Mouse (Mus musculus): ENCODE results near the gene Clec3a. TPM values are rescaled to one million over a fixed set of nuclear protein-coding genes. Genes with fewer than 3 reads are reported as not detected.

Gene Clec3a
- total RNA-seq (2015) = not detected in 2 replicates
- not detected in 2 replicates for total RNA-seq (2017)

DNA sequence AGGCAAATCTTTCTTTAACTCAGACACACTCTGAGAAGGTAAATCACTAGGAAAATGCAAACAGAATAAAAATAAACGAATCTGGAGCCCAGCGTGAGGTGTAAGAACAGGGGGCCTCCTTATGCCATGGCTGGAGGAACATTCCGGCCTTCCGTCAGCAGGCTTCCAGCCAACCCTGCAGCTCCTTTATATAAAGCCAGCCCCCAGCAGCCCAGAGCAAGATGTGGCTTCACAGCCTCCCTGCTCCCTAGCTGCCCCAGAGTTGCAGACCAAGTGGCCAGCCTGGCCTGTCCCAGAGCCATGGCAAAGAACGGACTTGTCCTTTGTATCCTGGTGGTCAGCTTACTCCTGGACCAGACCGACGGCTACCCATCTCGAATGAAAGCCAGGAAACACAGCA, at the start of gene Clec3a:
Clec3a (plus strand) TSS at position 301 of the 400 bp plus-strand sequence.
- no peak for ATAC-seq (ENCODE audit: poor library complexity, severe bottlenecking)

- ATAC-seq (ENCODE audit: poor library complexity, severe bottlenecking) = peak; percentile 77
These were observed 48.6 kb upstream of the Clec3a start for GRCm38 (mm10) chr8:114369038-114369976.

DNA sequence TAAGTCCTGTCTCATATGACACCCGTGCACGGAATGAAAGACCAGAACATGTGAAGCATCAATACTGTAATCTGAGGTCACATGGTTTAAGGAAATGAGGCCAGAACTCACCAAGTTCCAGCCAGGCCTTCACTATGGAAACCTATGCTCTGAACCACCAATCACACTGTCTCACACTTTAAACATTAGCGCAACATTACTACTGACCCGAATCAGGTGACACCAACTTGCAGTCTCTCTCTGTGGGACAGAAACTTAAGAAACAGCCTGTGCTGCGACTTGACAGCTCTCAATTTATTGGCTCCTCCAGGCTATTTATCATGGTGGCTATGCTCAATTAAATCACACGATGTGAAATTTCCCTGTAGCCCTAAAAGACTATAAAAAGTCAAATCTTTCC, 43.5 kb upstream of the Clec3a start:
- no peak for ATAC-seq (ENCODE audit: poor library complexity, severe bottlenecking)

- no peak for ATAC-seq (ENCODE audit: poor library complexity, severe bottlenecking)
These were observed 33.7 kb upstream of the Clec3a start for GRCm38 (mm10) chr8:114384189-114384588.

GRCm38 (mm10) chr8:114387494-114387893, 30.4 kb upstream of the Clec3a start:
- peak; percentile 38 for ATAC-seq (ENCODE audit: poor library complexity, severe bottlenecking)

DNA sequence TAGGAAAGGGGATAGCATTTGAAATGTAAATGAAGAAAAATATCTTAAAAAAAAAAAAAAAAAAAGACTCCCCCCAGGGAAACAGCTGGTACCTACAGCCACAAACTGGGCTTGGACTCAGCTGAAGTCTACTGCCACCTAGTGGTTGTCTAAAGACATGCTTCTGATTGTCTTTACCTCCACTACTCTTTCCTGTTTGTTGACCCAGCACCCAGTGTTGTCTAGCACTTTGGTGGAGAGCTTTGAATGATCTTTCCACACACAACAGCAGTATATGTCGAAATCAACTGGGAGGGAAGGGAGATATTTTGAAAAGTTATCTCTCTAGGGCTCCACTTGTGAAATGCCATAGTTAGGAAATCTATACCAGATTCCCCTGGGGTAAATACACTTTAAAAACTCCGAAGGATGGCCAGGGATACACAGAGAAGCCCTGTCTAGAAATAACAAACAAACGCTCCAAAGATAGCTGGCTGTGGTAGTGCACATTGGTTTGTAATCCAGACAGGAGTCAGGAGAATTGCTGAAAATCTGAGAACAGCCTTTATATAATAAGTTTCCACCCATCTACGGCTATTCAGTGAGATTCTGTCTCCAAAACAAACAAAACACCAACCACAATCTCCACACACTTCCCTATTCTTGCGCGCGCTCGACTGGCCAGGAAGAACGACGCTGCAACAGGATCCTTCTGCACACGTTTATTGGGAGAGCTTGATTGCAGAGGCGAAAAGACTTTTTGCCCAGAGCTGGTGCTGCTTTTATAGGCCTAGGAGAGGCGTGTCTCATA, 27.2 kb upstream of the Clec3a start:
- peak; percentile 94 for ATAC-seq (ENCODE audit: poor library complexity, severe bottlenecking)

- ATAC-seq (ENCODE audit: poor library complexity, severe bottlenecking) = no peak
These were observed 19.6 kb upstream of the Clec3a start for GRCm38 (mm10) chr8:114398326-114398725.

DNA sequence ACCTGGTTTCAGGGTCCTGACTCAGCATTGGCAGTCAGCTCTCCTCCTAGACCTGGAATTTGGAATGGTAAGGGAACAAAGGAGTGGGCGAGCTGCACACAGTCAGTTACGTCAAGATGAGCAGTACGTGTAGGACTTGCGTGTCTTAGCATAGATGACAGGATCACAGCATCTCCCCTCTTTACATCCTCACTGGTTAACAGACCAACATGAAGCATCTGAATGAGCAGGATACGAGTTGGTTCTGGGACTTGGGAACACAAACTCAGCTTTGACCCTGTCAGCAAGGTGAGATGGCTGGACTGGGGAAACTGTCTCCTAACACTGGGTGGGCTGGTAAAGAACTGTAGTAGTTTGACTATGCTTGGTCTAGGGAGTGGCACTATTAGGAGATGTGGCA, 18.6 kb upstream of the Clec3a start:
- ATAC-seq (ENCODE audit: poor library complexity, severe bottlenecking) = no peak

DNA sequence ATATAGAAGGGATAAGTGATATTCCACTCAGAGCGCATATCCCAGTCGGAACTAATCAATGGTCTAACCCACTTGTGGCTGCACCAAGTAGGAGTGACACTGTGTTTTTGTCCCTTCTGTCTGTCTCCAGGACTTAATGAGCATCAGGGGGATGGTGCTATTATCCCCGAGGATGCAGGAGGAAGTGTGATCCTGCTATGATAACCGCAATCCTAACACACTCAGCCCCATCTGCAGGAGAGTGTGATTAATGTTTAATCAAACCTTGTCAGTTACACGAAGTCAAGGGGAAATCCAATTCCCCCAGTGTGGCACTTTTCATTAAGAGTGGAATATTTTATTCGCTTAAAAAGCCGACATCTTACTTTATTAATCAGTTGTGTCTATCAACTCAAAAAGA, 16.2 kb upstream of the Clec3a start:
- no peak for ATAC-seq (ENCODE audit: poor library complexity, severe bottlenecking)

- peak; percentile 77 for ATAC-seq (ENCODE audit: poor library complexity, severe bottlenecking)
These were observed 6.5 kb upstream of the Clec3a start for GRCm38 (mm10) chr8:114411421-114411820.

- peak; percentile 81 for ATAC-seq (ENCODE audit: poor library complexity, severe bottlenecking)
These were observed 600 bp downstream of the Clec3a start for GRCm38 (mm10) chr8:114418486-114418885.

GRCm38 (mm10) chr8:114418904-114419303, 1.0 kb downstream of the Clec3a start:
- ATAC-seq (ENCODE audit: poor library complexity, severe bottlenecking) = peak; percentile 84

GRCm38 (mm10) chr8:114421544-114421943, 3.7 kb downstream of the Clec3a start:
- ATAC-seq (ENCODE audit: poor library complexity, severe bottlenecking) = no peak

DNA sequence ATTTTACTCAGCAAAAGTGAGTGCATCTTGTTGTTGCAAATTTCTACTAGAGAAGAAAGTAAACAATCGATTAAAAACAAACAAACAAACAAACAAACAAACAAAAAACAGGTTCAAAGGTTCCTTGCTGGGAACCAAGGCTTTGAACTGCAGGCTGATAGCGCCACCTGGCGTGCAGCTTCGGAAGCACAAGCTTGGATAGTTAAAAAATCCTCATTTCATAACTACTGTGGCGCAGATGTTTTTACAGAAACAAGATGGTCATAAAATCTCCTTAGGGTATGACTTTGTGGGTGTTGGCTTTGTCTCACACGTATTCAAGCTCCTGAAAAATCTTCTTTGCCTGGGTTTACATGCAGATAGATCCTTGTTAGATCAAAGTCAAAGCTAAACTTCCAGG, 20.4 kb downstream of the Clec3a start:
- peak; percentile 39 for ATAC-seq (ENCODE audit: poor library complexity, severe bottlenecking)

- peak; percentile 88 for ATAC-seq (ENCODE audit: poor library complexity, severe bottlenecking)
These were observed 21.7 kb downstream of the Clec3a start, which contains the start of gene Wwox for GRCm38 (mm10) chr8:114439334-114440204. Wwox (plus strand) TSS chr8:114439655.

- no peak for ATAC-seq (ENCODE audit: poor library complexity, severe bottlenecking)
These were observed 22.3 kb downstream of the Clec3a start for GRCm38 (mm10) chr8:114440205-114440589.

DNA sequence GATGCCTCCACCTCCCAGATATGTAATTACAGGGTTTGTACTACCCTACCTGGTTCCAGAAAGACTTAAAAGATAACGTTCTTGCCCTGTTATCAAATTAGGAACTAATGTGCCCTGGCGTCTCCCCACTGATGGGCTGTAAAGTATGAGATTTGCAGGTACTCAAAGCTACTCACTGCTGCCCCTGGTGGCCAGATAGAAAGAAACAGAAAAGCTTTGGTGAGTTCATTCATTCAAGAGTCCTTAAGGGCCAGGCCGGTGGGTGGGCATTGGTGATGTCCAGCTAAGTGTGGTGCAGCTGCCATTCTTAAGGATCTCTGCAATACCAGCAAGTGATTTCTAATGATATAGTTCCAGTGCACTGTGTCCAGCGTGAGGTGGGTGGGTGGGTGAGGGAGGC, 23.7 kb downstream of the Clec3a start:
- ATAC-seq (ENCODE audit: poor library complexity, severe bottlenecking) = no peak

- ATAC-seq (ENCODE audit: poor library complexity, severe bottlenecking) = no peak
These were observed 29.0 kb downstream of the Clec3a start for GRCm38 (mm10) chr8:114446884-114447283.

- no peak for ATAC-seq (ENCODE audit: poor library complexity, severe bottlenecking)
These were observed 34.4 kb downstream of the Clec3a start for GRCm38 (mm10) chr8:114452278-114452677.

- ATAC-seq (ENCODE audit: poor library complexity, severe bottlenecking) = peak; percentile 88
These were observed 34.9 kb downstream of the Clec3a start for GRCm38 (mm10) chr8:114452781-114453221.

- ATAC-seq (ENCODE audit: poor library complexity, severe bottlenecking) = no peak
These were observed 37.4 kb downstream of the Clec3a start for GRCm38 (mm10) chr8:114455302-114455701.
